Mouse (Mus musculus) adrenal gland, adult 2 months (tissue): ENCODE results near the gene Dcst2. TPM values are rescaled to one million over a fixed set of nuclear protein-coding genes. Genes with fewer than 3 reads are reported as not detected.

Source experiments
- DNase-seq: peaks from one replicate; pipeline ENCODE4 v3.0.0; 2021
- polyA plus RNA-seq: library from polyadenylated mRNA; depleted of rRNA; stranded (reverse); fragments of >200 nt; gene quantifications from 2 replicates; pipeline ENCODE4 v1.2.3, GENCODE M21; 2012
- total RNA-seq, 2 experiments: library from RNA; stranded (reverse); gene quantifications; 2 replicates each; pipeline ENCODE4 v1.2.3; 2021

Dcst2 gene
- total and polyA plus RNA-seq, 3 experiments: 0.40 to 1.3 (median 0.61) TPM

DNA sequence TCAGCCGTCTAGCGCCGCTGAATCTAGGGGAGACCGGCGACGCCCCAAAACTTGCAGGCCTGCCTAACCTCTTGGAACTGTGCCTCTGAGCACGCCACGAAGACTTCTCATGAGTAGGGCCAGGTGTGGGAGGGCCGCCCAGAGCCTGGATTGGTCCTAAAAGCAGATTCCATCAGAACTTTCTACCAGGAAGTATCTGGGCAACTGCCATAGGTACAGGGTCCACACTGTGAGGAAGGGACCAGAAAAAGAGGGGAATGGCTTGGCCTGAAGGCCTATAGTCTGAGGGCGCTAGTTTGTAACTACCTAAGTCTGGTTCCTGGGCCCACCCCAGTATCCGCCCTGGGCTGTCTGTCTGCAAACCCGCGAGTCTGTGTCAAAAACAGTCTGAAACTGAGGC, 30.2 kb upstream of the Dcst2 start:
- DNase-seq: no peak

DNA sequence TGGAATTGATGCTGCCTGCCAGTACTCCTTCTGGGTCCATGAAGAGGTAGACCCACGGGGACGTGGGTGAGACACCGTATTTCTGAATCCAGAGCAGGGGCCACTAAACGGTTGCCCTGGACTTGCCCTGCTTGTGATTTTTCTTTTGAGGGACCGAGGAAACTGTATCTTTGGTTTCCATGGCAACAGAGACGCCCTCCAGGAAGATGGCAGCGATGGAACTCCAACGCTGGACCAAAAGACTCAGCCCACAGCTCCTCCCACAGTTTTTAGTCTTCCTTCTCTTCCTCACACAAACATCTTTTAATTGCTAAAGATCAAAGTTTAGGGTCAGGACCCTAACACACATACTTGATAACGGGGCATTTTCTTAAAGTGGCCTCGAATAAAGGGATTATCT, 29.8 kb upstream of the Dcst2 start:
- DNase-seq: no peak

DNA sequence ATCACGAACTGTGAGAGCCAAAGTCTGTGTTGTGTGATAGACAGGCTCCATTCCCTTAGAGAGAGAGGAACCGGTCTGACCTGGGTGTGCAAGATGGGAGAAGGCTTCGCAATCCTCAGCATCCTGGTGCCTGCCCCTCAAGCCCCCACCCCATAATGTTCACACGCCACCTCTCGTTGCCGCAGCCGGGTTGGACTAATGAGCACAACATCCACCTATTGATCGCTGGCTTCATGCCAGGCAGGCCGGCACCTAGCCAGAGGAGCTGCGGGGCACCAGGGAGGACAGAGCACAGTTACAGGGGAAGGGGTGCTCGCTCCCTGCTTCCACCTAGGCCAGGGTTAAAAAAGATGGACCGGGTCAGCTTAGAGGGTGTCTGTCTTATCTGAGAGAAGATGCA, 29.3 kb upstream of the Dcst2 start:
- no peak for DNase-seq

DNA sequence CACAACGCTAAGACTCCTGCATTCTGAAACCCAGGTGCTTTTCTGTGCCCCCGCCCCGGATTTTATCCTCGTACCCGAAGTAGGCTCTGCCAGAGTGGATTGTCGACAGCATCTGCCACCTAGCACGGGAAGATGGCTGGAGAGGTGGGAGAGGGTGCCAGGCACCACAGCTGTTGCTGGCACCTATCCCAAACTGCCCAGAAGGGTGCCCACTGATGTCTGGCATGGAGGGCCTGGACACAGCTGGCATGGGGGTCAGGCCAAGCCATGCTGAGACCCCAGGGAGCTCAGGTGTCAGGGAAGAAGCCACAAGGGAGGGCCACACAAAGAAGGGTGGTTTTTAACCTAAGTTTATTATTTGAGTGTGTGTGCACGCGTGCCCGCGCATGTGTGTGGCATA, 28.7 kb upstream of the Dcst2 start:
- no peak for DNase-seq

DNA sequence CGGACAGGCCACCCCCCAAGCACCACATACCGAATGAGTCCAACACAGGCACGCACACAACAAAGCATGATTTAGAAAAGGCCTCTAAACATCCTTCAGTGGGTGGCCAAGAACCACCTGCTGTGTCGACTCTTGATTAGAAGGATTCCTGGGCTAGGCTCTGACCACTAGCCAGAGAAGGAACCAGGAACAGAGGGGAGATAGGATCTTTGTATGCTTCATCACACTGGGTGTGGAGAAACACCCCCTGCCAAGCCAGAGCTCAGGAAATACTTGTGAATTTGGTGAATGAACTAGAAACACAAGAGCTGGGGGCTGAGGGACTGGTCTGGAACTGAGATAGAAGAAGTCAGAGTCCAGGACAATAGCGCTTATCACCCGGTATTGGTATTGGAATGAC, 25.2 kb upstream of the Dcst2 start:
- no peak for DNase-seq

DNA sequence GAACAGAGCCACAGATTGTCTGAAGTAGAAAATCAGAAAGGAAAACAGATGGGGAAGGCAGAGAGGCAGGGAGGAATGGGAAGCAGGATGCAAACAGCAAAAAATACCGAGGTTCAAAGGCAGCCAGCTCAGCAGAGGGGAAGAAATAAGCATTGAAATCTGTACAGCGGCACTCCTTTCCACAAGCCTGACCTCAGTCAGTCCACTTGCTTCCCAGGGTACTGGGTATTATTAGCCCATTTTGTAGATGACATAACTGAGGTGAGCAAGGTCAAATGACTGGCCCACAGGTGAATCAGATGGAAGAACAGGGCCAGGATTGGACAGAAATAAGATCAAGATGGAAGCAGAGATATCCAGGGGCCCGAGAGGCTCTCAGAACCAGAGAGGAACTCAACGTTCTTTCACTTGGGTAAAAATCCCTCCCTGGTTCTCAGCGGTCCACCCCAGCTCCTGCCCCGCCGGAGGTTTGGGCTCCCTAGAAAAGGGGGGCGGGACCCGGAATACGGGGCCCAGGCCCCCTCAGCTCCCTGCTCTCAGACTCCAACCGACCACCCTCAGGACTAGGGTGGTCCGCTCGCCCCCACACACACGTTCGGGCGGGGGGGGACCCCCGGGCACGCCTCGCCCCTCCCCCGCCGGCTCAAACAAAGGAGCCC, 24.6 kb upstream of the Dcst2 start:
- DNase-seq: no peak

DNA sequence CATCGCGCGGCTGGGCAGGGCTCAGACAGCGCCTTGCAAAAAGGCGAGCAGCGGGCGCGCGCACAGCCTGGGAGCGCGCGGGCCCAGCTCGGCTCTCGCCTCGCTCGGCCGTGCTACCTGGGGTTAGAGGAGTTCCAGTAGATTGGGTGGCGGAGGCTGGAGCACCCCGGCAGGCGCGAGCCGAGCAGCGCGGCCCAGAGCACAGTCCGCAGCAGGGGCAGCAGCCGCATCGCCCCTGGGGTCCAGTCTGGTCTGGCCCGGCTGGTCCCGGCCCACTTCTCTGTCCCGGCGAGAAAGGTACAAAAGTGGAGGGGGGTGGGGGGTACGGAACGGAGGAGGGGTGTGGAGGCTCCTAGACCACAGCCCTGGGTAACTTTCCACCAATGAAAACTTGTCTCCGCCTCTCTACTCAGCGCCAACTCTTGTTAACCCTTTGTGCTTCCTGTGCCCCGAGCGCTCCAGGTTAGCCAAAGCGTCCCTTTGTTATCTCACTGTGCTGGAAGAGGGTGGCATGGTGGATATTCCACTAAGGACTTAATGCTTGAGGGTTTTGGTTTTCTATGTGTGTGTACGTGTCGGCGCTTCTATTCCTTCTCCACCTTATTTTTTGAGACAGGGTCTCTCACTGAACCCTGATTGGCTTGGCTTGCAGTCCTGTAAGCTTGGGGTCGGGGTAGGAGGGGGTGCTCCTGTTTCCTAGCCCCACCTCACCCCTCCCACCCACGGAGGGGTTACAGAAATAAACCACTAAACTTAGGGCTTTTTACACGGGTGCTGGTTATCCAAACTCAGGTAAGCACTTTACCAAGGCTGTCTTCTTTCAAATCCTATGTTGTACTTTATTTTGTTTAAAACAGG, 23.8 kb upstream of the Dcst2 start, which contains the start of gene Efna4:
Efna4 (minus strand) TSS at position 308 of the 858 bp plus-strand sequence.
- DNase-seq: peak; percentile 66

DNA sequence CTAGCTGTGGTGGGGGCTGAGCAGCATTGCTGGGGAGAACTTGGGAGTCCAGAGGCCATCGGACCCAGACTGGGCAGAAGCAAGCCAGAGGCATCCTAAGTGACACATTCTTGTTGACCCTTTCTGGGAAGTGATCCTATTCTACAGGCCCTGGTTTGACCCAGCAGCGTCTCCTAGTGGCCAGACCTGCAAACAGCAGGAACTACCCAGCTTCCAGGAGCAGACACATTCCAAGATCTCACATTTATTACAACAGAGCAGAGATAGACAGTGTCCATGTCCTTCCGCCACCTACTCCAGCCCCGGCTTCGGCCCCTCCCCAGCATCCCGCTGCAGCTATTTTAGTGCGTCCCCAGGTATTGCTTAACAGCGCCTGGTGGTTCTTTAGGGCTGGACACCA, 22.4 kb upstream of the Dcst2 start:
- DNase-seq: peak; percentile 57

DNA sequence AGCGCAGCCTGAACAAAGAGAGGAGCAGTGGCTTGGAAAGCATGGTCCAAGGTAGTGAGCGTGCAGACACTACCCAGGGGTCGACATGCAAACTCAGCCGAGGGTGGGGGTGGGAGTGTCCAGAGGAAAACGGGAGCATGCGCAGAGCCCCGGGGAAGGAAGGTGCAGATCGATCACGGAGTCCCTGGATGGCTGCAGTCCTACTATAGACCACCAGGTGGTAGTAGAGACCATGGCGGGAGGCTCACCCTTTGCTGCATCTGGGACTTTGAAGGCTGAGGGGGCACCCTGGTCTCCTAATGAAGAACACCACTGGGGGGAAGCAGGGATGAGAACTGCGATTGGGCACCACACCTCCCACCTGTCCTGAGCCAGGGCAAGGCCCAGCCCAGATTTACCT, 21.3 kb upstream of the Dcst2 start:
- peak; percentile 73 for DNase-seq

DNA sequence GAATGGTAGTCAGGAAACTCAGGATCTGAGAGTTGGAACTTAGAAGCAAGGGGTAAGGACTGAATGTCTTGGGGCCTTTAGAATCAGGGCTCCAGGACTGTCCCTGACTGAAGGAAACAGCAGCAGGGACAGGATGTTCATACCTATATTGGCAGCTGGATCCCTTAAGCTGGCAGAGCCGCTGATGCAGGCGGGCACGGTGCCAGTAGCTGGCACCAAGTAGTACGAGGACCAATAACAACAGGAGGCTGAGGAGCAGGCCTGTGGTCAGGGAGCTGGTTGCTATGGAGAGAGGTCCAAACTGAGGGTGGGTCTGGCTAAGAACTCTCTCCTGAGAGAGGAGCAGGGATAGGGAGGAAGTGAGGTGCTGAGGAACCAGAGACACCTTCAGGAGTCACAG, 20.0 kb upstream of the Dcst2 start:
- DNase-seq: no peak

DNA sequence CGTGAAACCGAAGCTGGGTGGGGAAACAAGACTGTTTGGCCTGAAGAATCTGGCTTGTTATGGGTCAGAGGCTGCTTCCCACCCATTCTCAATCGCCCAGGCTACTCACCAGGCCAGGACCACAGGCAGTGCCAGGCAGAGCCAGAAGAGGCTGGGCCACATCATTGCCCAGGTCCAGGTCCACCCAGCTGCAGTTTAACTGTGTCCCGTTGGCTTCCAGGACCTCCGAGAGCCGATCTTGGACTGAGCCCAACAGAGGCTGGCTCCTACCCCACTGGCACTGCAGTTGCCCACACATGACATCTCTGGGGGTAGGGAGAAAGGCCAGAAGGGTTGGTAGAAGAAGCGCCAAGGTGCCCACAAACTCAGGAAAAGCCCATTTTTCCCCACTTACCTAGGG, 18.5 kb upstream of the Dcst2 start:
- DNase-seq: no peak

DNA sequence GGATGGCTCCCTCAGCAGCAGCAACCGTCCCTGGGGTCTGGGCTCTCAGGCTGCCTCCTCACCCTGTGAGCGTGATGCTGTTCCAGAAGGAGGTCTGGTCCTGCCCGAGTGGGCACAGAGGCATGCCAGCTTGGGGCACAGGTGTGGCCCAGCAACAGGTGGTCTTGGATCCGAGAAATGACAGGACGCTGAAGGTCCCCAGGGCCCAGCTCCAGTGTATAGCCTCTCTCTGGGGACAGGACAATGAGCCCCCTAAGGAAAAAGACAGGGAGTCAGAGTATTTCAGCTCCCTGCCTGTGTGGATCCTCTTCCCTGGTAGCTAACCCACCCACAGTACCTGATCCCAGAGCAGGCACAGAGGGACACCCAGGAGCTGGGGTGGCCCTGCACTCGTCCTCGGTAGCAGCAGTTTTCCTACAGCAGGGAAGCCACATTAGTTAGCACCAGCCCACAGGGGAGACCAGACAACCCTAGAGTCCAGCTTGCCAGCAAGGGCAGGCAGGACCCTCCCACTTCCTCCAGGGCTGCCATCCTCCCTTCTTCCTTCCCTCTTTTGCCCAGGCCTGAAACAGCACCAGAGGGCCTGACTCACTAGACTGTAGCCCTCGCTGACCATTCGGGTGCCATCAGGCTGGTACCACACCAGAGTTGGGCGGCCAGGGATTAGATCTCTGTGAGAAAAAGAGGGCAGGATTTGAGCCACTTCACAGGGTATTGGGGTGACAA, 14.8 kb upstream of the Dcst2 start:
- no peak for DNase-seq

DNA sequence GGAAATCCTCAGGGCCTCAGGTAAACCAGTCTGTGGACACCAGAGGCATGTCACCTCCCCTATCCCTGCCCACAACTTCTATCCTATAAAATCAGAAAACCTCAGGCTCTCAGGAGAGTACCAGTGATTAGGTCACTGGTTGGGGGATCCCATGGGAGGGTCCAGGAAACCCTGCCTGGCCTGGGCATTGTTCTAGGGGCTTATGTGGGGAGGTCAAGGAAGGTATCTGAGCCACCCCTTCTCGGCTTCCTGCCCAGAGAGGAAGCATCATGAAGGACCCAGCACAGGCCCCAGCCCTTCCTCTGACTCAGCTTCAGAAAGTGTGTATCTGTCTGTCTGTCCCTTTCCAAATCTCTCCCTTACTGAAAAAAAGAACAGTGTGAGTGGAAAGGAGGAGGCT, 13.9 kb upstream of the Dcst2 start:
- DNase-seq: peak; percentile 26

DNA sequence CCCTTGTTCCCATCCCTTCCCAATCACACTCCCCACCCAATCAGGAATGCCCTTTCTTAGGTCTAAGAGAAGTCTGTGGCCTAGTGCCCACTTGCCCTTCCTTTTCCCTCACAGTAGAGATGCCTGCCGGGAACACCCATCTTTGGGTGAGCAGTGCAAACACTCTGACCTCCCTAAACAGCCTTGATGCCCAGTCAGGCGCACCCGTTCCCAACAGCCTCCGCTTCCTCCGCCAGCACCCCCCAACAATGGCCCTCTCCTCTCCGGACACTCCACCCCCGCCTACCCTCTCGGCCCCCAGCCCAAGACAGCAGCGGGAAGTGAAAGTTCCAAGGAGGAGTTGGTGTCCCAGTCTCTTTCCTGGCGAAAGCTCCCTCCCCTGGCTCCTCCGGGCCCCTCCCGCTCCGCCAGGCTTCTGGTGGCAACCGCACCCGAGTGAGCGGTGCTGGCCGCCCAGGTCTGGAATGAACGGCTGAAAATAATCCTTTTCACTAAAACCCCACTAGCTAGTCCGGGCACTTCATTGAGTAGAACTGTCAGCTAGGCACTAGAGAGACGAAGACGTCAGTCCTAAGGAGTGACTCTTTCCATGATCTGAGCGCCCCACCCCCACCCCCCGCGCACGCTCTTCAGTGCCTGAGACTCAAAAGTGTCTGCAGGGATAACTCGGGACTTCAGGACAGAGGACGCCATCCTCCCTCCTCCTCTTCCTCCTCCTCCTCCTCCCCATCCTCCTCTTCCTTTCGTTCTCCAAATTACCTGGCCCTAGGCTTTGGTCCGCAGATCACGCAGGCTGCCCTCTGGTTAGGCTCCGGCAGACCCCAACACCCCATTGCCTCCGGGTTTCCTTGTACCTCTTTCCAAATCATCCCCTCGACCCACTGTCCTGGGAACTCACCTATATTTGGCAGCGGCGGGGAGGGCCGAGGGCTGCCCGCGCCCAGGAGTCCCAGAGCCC, 12.6 kb upstream of the Dcst2 start:
- peak; percentile 78 for DNase-seq

DNA sequence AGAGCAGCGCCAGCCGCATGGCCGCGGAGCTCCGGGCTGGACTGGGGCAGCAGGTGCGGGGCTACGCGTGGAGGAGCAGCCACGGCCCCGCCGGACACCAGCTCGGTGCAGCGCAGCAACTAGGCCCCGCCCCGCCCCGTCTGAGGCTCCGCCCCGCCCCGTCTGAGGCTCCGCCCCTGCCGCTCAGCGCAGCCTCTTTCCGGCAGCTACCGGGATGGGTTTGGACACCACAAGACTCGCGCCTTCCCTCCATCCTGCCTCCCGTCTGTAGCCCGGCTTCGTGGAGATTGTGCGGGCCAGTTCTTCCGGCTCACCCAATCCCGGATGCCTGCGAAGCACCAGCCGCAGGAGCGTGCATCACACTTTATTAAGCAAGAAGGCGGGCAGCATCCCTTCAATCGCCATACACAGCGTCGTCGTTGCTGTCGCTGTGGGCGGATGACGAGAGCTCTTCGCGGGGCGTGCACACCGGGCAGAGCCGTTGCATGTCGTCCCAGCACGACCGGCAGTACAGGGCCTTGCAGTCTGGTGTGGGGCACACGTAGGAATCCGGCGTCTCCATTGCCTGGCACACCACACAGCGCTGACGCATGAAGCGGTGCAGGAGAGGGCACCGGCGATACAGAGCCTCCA, 11.8 kb upstream of the Dcst2 start, which contains the start of gene Adam15:
Adam15 (minus strand) TSS at position 128 of the 633 bp plus-strand sequence.
- DNase-seq: peak; percentile 97

DNA sequence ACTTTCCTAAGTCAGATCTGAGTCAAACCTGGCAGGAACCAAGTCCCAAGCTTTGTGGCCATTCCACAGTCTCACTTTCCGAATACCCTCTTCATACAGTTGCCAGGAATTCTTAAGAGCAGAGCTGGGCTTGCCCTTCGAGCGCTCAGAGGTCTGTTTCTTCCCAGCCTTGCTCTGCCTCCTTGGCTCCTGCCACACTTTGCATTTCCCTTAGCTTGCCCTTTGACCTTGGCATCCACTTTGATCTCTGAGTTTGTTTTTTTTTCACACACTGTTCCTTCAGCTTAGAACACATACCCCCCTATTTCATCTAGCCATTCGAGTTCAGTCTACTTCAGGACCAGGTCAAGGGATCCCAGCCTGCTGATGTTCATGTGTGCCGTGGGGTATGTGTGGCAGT, 10.5 kb upstream of the Dcst2 start:
- no peak for DNase-seq

DNA sequence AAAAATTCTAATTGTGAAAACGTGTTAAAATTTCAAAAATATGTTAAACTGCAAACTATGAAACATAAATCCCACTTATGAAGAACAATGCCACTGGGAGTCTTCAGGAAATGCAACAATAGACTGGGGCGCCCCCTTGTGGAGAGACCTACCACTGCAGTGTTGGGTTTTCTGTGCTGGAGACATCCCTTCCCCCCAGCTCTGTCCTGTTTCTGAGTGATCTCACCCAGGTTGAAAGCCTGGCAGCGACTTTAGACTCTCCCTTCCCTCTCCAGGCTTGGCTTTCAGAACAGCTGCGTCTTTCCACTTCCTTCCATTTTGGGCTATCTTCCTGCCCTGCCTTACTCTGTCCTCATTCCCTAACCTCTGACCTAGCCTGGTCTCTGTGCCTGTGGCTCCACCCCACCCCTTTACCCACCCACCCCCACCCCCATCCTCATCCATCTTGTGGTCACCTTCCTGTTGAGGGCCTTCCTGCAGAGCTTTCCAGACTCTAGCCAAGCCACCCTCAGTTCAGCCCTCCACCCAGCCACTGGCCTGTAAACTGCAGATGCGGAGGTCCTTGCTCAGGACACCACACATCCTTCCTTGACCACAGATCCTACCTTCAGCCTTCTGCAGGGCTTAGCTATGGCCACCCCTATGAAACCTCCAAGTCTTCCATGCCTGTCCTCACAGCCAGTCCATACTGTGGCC, 6.8 kb upstream of the Dcst2 start:
- peak; percentile 89 for DNase-seq

DNA sequence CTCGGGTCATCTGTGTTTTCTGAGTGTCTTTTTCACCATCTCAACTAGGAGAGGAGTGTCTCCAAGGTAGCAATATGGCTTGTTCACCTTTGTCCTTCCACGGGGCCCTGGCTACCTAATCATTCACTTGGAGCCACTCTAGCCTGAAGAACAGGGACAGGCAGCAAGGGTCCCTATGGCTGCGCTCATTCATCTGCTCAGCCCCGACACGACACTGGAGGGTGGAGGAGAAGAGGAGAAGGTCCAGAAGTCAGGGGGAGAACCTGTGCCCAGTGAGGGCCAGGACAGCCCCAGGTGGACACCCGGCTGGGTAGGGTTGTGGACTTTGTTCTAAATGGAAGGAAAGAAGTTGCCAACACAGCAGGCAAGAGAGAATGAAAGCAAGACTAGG, 6.3 kb upstream of the Dcst2 start:
- no peak for DNase-seq

DNA sequence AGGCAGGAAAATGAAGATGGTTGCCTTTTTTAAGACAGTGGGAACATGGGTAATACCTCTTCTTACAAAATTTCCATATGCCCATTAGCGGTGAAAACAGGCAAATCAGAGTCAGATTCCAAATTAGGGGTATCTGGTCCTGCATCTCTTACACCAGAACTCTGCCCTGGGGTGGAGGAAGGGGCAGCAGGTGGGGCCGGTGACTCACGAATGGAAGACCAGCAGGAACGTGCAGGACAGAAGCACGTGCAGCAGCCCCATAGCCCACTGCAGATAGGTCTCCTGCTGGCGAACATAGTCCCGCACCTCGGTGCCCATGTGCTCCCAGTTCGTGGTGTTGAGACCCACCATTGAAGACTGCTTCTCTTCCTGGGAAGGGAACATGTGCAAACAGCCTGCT, 5.7 kb upstream of the Dcst2 start:
- DNase-seq: no peak

DNA sequence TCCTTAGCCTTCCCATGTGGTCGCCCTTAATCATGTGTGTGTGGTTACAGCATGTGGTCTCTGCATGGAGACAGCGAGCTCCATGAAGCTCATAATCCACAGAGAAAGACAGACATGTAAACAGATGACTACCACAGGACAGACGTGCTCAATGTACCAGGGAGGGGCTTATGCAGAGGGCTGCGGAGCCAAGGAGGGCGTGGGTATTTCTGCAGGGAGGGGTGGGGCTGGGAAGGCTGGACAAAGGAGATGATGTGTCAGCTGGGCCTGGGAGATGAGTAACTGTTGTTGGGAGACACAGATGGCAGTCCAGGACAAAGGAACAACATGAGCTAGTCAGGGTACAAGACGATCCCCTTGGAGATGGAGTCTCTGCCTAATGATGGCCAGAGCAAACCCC, 2.1 kb upstream of the Dcst2 start:
- no peak for DNase-seq

DNA sequence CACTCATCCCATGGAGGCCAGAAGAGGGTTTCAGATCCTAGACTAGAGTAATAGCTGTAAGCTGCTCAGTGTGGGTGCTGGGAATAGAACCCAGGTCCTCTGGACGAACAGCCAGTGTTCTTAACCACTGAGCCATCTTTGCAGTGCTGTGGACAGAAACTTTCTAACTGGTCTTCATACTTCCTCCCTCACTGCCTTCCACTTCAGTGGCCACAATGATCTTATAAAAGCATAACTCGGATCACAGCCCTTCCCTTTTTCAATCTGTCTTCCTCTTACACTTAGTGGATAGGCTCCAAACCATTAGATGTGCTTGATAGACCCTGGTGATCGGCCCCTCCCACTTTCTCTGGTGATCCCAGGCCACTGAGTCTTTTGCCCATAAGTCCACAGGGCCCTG, 1.5 kb upstream of the Dcst2 start:
- no peak for DNase-seq
